Mouse (Mus musculus): ENCODE measurements around the gene Gon7.

Gon7 gene

DNA sequence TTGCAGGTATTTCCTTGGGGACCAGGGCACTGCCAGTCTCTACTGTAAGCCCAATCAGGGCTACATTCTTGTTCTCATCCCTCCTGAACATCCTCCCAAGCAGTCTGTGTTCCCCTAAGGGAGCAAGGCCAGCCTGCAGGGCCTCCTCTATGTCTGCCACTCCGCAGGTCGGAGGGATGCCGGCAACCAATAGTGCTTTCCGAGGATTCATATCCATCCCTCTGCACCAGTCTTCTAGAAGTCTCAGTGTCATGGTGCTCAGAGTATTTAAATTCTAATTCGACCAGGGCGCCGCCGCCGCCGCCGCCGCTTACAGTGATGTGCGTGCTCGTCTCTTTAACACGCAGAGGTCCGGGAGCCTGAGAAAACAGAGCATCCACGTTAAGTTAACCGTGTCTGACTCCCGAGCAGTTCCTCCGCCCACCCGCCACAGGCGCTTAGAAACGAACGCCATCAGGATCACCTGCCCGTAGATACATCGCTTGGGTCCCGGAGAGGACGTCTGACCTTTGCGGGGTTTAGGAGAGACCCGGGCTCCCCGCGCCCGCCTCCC is 14.5 kb downstream of the Gon7 start:
- DNase-seq (ENCODE audit: inconsistent age in 2 of 2, low spot score in 1 of 2) = no peak

DNA sequence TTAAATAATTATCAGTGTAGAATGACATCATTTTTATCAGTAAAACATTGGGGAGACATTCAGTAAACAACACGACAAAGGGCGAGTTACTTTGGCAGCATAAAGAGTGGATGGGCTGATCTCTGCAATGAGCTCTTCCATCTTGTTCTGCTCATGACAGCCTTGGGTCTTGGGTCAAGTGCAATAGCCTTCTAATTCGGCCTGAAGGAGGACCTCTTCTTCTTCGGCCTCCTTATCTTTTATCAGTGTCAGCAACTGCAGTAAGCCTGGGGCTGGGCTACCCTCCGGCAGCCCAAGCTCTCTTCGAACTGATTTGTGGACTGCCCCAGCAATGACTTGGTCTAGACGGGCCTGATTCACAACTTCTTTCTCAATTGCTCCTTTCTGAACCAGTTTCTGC is 15.5 kb downstream of the Gon7 start:
- no peak for DNase-seq (ENCODE audit: inconsistent age in 2 of 2, low spot score in 1 of 2)

DNA sequence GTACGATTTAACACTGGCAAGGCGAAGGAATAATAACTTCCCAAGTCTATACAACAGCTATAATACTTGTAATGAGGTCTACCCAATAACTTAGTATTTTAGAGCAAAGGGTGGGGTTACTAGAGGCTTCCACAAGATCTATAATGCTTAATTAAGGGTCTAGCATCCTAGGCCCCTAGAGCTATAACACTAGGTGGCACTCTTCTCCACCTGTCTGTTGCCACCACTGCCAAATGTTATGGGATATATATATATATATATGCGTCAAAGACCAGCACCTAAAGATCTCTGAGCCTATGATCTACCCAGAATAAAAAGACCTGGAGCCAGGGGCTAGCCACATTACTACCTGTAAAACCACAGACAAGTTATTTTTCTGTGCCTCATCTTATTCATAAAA is 17.3 kb downstream of the Gon7 start:
- peak in 1 of 2 experiments; percentile 51 for DNase-seq (ENCODE audit: inconsistent age in 2 of 2, low spot score in 1 of 2)

DNA sequence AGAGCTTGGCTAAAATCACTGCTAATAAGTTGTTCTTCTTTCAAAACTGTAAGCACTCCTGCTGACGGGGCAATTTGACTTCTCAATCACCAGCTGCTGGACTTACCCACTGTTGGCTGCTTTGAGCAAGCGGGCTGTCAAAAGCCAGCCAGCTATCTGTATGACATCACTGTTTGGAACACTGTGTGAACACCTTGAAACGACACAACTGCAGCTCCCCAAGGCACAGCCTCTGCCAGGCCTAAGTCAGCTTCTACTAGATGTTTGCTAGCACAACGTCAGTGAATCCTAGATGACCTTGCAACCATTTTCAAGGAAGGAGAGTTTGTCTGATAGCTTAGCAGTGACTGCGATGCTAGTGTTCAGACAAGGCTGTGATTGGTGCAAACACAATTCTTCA is 18.5 kb downstream of the Gon7 start:
- DNase-seq (ENCODE audit: inconsistent age in 2 of 2, low spot score in 1 of 2) = peak in 1 of 2 experiments; percentile 54

DNA sequence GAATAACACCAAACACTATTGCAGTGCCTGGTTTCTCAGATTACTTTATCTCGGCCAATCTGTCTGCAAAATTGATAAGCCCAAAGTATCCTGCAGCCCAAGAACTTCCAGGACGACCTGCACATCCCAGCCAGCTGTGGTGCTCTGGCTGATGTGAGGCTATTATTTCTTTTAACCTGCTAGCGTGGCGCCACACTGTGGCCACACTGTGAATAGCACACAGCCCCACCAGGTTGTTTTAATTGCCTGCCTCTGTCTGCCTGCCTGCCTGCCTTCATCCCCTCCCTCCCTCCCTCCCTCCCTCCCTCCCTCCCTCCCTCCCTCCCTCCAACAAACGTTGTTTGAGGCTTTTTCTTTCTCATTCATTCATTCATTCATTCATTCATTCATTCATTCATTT is 24.2 kb downstream of the Gon7 start:
- peak; percentile 73 to 81 for DNase-seq (ENCODE audit: inconsistent age in 2 of 2, low spot score in 1 of 2)

DNA sequence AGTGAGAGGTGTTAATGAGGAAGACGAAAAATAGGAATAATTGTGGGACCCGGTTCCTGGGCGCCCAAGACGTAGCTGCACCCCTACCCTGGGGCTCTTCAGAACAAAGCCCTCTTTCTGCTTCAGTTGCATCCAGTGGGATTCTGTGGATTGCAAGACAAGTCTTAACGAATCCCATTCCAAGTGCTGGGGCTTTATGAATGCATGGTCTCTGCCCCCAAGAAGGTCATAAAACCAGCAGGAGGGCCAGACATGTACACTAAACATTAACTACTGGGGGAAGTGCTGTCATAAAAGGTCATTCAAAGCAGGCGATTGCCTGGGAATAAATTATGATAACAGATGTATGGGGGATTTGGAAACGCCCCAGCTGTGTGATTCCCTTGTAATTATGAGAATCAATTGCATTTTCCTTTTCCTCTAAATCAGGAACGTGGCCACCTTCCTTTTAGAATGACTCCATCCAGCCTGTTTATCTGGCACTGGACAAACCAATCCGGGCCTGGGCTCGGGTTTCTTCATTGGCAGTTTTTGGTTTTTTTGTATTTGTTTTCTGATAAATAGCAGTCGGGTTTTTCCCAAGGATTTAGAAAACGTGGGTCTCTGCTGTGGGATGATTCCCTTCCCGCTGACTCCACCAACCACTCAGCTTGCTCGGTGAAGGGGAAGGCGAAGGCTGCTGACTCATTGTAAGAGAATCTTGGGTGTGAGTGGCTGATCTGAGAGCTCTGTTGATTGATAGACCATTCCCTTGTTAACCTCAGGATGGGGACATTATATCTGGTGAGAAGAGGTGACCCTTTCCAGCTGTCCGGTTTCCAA is 26.6 kb downstream of the Gon7 start:
- peak; percentile 73 to 80 for DNase-seq (ENCODE audit: inconsistent age in 2 of 2, low spot score in 1 of 2)

DNA sequence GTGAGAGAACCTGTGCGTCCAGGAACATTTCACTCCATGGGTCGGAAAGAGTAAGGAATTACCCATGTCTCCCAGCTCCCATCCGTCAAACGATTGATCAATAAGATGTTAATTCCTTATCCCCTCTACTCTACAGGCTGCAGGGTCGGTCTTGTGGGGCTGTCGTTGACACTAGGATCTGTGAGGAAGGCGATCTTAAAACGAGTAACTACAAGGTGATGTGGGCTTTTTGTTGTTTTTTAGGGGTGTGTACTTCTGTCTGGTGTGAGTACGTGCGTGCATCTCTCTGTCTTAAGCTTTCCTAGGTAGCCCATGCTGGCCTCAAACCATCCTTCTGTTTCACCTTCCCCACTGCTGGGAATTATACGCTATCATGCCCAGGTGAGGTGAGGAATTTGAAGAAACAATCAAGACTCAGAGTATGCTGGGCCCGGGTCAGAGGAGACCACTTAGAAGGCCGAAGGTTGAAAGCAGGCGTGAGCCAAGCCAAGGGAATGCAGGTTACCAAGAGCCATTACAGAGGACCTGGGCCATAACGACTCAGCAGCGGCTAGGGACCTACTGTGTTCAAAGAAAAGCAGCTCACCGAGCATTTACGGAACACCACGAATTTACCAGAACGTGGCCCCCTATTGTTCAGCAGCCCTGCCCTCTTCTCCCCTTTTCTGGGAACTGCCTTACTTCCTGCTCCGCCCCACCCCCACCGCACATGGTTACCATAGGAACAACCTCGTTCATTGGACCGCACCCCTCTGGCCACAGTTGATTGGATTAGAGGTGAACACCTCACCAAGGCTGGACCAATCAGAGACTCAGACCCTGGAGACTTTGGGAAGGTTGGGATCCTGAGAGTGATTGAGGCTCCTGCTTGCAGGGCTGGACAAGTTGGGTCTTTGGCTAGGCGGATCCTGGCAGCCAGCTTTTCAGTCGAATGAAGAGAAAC is 27.5 kb downstream of the Gon7 start:
- peak; percentile 65 to 74 for DNase-seq (ENCODE audit: inconsistent age in 2 of 2, low spot score in 1 of 2)

DNA sequence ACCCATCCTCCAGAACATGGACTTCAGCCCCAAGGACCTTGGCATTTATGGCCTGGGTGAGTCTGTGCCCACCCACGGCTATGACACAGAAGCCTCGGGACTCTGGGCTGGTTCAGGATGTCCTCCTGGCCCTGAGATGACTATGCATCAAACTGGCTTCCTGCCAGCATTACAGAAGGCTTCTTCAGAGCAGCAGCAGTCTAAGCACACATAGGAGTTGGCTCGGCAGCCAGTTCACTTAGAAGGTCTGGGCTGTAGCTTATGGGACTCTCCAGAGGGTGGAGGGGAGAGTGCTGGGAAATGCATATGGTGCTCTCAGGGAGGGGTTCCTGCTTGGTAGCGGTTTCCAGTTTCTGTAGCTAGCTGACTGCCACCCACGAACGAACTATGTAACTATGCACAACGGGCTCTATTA is 31.8 kb downstream of the Gon7 start:
- peak; percentile 85 to 91 for DNase-seq (ENCODE audit: inconsistent age in 2 of 2, low spot score in 1 of 2)

DNA sequence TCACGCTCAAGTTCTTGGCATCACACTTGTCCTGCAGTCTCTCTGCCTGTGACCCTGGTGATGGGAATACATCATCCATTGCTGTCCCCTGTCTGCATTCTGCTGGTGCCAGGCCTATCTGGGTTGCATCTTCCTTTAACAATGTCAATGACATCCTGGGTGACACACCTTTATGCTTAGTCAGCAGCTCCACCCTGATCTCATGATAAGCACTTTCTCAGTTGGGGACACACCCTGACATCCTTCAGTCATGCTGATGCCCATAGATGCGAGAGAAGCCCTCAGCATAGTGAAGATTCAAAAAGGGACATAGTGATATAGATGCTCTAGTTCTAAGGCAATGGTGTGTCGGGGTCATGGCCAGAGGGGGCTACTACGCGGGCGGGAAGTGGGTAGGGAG is 32.5 kb downstream of the Gon7 start:
- peak in 1 of 2 experiments; percentile 47 for DNase-seq (ENCODE audit: inconsistent age in 2 of 2, low spot score in 1 of 2)

DNA sequence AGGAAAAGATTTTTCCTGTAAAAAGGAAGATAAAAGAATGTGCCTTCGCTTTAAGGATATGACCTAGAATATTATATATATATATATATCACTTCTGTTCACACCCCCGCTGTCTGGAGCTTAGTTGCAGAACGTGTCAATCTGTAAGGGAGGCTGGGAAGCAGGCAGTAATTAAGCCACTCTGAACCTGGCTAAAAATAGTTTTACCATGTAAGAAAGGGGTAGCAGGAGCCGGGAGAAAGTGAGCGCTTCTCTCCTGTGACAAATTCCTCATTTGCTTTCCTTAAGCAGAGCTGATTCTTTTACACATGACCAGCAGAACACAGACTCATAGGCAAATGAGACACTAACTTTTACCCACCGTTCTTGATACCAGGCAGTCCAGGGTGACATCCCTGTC is 33.7 kb downstream of the Gon7 start:
- DNase-seq (ENCODE audit: inconsistent age in 2 of 2, low spot score in 1 of 2) = no peak

DNA sequence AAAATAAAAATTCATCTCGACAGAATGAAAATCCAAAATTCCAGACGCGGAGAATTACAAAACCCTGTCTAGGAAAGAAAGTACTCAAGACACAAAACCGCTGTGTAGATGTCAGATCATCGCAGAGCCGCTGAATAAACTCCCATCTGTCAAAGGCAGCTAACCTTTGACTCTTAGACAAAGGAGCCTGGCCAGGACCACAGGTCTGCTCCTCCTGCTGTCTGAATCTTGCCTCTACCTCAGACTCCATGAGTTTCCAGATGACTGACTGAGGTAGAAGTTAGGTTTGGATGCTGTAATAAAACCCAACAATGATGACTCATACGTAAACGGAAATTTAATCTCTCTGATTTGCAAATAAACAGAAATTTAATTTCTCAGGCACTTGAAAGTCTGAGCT is 34.6 kb downstream of the Gon7 start:
- DNase-seq (ENCODE audit: inconsistent age in 2 of 2, low spot score in 1 of 2) = no peak

DNA sequence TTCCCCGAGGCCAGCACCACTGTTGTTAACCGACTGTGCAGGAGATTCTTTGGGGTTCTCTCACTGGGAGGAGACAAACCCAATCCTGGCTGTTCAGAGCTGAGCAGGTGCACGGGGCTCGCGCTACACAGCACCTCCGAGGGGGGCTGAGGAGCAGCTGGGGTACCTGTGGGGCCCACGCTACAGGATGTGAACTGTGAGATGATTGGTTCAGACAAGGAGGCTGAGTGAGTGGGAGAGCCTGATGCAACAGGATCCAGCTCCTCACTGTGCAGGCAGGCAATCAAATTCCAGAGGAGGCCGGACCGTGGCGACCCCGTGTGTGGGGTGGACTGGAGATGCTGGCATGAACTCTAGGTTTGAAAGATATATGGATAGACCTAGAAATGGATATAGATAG is 35.2 kb downstream of the Gon7 start:
- no peak for DNase-seq (ENCODE audit: inconsistent age in 2 of 2, low spot score in 1 of 2)

DNA sequence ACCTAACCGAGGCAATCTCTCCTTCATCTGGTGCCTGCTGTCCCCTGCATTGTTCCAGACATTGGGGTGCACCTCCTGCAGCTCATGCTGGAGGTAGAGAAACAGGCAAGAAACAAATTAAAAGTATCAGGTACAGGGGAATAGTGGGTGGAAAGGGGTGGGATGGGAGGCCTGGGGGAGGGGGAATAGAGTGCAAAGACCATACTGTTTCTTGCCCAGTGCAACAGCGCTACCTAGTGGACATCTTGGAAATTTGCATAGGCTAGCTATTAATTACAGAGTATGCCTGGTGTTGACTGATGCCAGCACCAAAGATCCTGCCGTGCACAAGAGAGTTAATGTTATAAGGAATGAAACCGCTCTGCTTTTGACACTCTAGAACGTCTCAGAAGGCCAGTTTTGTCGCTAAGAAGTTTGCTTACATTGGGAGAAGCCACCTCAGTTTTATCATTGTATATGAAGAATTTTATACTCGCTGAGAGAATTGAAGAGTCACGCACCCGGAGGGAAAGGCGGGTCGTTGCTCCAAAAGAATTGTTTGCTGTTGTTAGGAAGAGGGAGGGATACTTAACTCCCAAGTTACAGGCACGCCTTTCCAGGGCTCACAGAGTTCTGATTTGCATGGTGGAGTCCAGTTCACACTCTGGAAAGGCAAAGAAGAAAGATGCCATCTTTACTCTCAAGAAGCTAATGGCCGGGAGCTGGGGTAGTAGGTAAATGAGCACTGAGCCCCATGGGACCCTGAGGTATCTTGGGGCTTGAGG is 37.9 kb downstream of the Gon7 start:
- peak in 1 of 2 experiments; percentile 77 for DNase-seq (ENCODE audit: inconsistent age in 2 of 2, low spot score in 1 of 2)

DNA sequence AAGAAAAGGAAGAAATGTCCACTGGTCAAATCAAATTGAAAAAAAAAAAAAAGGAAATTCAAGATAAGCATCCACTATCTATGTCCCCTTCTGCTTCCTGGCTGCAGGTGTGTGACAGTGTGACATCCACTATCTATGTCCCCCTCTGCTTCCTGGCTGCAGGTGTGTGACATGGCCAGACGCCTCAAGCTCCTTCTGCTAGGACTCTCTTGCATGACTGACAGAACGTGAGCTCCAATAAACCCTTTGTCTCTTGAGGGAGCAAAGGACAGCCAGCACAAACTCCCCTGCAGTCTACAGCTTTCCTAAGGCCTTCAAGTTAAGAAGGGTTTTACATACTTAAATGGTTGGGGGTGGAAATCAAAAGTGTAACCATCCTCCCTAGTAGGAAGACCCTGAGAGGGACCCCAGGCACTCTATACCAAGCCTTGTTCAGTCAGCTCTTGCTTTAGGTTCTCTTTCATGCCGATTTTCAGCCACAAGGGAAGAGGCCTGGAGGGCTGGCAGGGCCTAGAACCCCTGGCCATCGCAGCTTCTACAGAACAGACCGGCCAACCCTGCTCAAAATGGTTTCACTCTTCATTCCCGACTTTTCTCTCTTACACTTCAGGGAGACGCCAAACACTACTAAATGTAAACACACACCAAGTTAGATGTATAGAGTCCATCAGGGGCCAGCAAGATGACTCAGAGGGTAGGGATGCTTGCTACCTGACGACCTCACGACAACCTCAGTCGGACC is 42.8 kb downstream of the Gon7 start:
- no peak for DNase-seq (ENCODE audit: inconsistent age in 2 of 2, low spot score in 1 of 2)

DNA sequence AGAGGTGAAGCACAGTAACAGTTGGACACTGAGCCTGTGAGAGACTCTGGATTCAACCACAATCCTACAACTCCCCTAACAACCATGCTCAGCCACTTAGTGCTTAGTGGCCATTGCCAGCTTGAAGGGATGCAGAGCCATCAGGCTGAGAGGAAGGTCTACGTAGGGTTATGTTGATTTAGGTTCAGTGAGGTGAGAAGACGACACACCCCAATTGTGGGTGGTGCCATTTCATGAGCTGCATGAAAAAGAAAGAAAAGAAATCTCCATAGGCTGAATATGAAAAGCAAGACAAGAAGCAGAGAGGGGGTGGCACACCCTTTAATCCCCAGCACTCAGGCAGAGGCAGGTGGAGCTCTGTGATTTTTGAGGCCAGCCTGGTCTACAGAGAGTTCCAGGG is 43.5 kb downstream of the Gon7 start:
- DNase-seq (ENCODE audit: inconsistent age in 2 of 2, low spot score in 1 of 2) = no peak

DNA sequence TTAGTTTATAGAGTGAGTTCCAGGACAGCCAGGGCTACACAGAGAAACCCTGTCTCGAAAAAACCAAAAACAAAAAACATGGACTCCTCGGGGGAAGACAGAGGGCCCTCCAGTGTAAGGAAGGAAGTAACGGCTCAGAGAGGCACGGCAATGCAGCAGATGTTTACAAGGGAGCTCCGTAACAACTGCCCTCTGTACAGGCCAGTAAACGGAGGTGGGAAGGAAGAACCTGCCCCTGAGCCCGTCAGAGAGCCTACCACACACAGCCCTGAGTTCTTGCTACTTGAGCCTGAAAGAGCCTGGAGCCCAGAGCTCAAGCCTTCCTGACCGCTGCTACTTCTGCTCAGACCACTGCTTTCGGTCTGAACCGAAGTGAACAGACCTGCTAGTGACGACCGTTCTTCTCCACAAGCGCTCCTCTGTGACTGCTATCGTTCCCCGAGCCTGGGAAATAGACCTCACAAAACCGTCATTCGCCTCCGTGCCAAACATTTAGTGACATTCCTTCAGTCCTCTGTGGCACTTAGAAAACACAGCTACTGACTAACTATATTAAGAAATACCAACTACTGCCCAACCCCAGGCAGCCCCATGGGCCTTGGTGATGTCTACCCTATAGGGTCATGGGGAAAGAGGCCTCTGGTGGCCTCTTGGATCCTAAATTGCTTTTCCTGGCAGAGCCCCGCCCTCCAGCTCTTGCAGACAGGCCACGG is 44.3 kb downstream of the Gon7 start:
- no peak for DNase-seq (ENCODE audit: inconsistent age in 2 of 2, low spot score in 1 of 2)

DNA sequence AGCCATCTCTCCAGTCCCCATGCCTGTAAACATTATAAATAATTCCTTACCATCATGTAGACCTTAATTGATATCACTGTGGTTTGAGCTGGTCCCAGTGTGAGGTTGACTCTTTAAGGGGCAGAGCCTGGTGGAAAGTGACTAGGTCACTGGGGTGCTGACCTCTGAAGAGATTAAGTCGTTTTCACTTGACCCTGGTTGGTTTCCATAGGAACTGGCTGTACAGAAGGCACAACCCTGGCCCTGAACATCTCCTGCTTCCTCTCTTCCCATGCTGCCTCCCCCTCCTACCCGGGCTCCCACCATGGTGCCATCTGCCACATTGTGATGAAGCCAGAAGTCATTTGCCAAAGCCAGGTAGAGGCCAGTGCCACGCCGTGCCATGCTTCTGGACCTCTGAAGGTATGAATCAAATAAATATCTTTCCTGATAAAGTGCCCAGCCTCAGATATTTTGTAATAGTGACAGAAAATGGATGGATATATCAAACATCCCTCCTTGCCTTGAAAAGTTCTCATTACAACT is 46.7 kb downstream of the Gon7 start:
- DNase-seq (ENCODE audit: inconsistent age in 2 of 2, low spot score in 1 of 2) = no peak

DNA sequence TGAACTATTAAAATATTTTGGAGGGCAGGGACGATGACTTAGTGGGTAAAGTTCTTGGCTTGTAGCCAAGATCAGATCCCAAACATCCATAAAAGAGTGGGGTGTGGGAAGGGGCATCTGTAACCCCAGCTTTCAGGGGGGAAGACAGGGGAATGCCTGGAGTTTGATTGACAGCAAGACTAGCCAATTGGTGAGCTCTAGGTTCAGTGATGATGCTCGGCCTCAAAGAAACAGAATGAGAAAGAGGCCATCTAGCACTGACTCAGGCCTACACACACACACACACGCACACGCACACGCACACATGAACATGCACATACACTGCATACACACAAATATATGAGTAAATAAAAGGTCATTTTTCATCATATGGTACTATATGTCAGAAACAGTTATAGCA is 47.7 kb downstream of the Gon7 start:
- DNase-seq (ENCODE audit: inconsistent age in 2 of 2, low spot score in 1 of 2) = no peak

DNA sequence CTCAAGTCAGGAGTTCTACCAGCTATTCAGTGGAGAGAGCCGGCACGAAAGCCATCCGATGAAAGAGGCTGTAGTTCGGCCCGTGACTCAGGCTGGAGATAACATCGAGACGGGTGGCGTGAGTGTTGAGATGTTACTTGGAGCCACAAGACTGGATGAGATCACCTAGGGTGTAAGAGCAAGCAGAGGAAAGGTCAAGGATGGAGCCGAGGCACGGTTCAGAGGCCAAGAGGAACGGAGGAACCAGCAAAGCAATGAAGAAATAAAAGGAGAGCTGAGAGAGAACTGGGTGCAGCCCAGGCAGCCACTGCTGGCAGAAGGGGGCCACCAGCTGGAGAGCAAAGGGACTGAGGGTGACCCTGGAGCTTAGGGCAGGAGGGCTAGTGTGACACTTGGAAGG is 49.4 kb downstream of the Gon7 start:
- peak; percentile 88 to 91 for DNase-seq (ENCODE audit: inconsistent age in 2 of 2, low spot score in 1 of 2)
